Mouse (Mus musculus) common myeloid progenitor, adult 5-6 weeks (primary cell): ENCODE measurements around the gene Gm45337. TPM values are rescaled to one million over a fixed set of nuclear protein-coding genes. Genes with fewer than 3 reads are reported as not detected.
A peak's percentile ranks its signal among the peaks of the same experiment; 100 is the strongest.

Experiments used
- ATAC-seq: replicated peaks from 2 replicates; pipeline ENCODE4 v1.8.0; 2016; ENCODE audit warnings: low read depth, mild to moderate bottlenecking, moderate TSS enrichment, inconsistent platforms; ENCODE audit not compliant: poor library complexity, severe bottlenecking
- total RNA-seq: library from RNA; stranded (forward); fragments of 200-1000, 187-1606 nt; gene quantifications from 2 replicates; pipeline ENCODE4 v1.2.3, GENCODE M21; 2017

The Gm45337 gene
- total RNA-seq, 1 experiment from 2014 or later, result not detected

DNA sequence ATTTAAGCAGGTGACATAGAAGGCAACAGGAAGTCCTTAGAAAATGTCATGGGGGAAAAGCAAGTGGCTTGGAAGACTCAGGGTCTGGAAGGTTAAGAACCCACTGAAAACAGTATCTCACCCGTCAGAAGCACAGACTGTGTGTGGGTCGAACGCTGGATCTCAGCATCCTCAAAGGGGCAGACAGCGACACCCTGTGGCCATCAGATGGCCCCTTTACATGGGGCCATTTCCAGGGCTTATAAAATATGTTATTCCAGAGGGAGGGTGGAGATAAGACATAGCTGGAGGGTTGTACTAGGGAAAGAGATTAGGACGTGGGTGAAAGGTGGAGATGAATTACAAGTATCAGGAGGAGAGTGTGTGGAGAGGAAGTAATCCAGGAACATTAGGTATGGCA lies 24.8 kb downstream of the Gm45337 start:
- ATAC-seq, result 0 out of 2 replicates have a peak, but pooled peaks have one; percentile 56

DNA sequence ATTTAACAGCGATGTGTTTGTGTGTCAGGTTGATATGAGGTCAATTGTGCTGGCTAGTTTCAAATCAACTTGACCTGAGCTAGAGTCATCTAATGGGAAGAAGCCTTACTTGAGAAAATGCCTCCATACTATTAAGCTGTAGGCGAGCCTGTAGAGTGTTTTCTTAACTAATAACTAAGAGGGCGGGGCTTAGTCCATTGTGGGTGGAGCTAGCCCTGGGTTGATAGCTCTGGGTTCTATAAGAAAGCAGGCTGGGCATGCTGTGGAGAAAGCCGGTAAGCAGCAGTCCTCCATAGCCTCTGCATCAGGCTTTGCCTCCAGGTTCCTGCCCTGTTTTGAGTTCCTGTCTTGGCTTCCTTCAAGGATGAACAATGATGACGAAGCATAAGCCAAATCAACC lies 39.7 kb downstream of the Gm45337 start:
- ATAC-seq, result no peak

DNA sequence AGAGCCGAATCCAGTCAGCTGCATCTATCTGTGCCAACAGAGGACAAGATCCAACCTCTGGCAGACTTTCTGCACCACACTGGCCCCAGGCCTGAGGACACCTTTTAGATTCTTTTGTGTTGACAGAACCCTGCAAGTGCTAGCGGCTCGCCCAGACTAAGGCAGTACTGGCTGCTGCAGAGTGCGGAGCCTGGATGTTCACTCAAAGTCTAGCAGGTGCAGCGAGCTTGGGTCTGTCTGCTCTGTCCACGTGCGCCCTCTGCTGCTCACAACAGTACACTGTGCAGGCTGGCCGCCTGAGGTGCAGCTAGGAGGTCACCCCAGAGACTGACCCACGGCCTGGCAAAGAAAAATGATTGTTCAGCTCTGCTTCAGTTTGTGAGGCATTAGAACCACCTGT lies 46.6 kb downstream of the Gm45337 start:
- ATAC-seq, result peak; percentile 86

- ATAC-seq, result no peak
These were observed 47.7 kb downstream of the Gm45337 start for GRCm38 (mm10) chr7:142096701-142097100.

DNA sequence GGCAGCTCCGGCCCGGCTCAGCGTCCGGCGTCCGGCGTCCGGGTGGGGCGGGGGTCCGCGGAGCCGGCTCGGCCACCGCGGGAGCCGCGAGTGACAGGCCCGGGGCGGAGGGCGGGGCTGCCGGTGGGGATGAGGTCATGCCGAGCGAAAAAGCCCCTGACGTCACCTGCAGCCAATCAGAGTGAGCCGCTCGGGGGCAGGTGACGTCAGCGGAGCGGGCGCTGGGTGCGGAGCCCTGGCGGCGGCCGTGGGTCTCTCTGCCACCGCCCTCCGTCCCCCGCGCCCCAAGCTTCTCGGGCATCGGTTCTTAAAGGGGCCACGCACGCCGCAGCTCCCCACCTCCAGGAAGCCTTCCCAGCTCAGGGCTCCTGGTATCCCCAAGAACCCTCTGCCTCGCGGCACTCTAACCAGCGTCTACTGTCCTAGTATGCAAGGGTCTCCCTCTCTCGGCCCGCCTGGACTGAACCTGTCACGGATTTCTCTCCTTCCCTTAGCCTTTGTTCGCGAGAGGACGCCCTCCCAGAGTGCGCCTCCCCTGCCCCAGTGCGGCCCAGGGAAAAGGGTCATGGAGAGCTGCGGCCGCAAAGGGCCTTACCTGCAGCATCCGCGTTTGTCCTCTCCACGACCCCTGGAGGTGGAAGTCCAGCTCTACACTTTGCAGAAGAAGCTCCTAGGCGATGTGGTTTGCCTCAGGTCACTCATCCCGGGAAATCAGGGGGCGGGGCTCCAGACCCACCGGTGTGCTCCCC lies 49.0 kb downstream of the Gm45337 start, which contains the start of gene Dusp8:
Dusp8 (minus strand) TSS at position 661 of the 749 bp plus-strand sequence.
- ATAC-seq, result peak; percentile 71

DNA sequence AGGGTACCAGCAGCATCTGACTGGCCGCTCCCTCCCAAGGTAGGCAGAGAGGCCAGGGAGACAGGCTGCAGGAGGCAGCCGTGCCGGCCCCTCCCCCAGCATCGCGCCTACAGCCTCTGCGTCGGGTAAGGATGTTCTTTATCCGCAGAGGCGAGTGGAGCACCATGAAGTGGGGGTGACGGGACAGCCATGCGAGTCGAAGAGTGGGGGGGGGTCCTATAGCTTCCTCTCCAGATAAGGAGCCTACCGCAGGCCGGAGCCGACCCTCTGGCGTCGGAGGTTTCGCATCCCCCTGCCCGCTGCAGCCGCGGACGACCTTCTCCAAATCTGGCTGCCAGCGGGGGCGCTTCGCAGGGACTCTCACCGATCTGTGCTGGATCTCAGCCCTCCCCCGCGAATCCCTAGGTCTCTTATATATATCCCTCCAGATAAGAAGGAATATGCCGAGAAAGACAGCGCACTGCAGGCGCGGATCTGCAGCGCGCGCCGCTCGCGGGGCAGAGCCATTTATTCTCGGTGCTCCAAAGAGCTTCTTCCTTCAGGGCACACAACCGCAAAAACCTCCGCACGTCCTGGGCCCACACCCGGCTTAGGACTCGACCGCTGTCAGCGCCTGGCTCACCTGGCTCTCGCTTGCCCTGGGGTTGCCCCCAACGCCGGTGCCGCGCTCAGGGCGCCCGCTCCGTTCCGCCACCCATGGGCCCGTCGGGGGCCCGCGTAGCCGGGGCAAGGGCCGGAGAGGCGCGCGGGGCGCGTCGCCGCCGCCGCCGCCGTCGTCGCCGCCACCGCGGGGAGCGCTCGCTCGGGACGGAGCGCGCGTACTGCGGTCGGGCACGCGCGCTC lies 49.9 kb downstream of the Gm45337 start:
- no peak for ATAC-seq

- ATAC-seq, result no peak
These were observed 50.6 kb downstream of the Gm45337 start for GRCm38 (mm10) chr7:142093696-142094240.

Other genes with a start within 250 kb of the Gm45337 start
- gene Tollip, start 226.1 kb downstream of the Gm45337 start, total RNA-seq, result 27.1 and 30.4 TPM in 2 replicates
- gene Brsk2, start 194.9 kb downstream of the Gm45337 start, total RNA-seq, result not detected in 2 replicates
- 41.2 and 45.7 TPM in 2 replicates for gene Mob2, start 83.5 kb downstream of the Gm45337 start, total RNA-seq
- gene Dusp8, start 48.8 kb downstream of the Gm45337 start, total RNA-seq, result under 0.01 TPM in 1 of 2 replicates, not detected in the other
- gene Gm45618, start 23.9 kb downstream of the Gm45337 start, total RNA-seq, result not detected in 2 replicates
- not detected in 2 replicates for gene Gm39115, start 8.6 kb downstream of the Gm45337 start, total RNA-seq
- not detected in 2 replicates for gene Gm29735, start 12.5 kb upstream of the Gm45337 start, total RNA-seq
- not detected in 2 replicates for gene Gm4553, start 21.1 kb upstream of the Gm45337 start, total RNA-seq
- gene Krtap5-2, start 31.4 kb upstream of the Gm45337 start, total RNA-seq, result not detected in 2 replicates
- not detected in 2 replicates for gene Gm10153, start 45.8 kb upstream of the Gm45337 start, total RNA-seq
- gene Krtap5-3, start 56.8 kb upstream of the Gm45337 start, total RNA-seq, result not detected in 2 replicates
- not detected in 2 replicates for gene Gm7579, start 67.3 kb upstream of the Gm45337 start, total RNA-seq
- gene Krtap5-5, start 85.4 kb upstream of the Gm45337 start, total RNA-seq, result not detected in 2 replicates
- gene Gm40460, start 96.5 kb upstream of the Gm45337 start, total RNA-seq, result not detected in 2 replicates
- gene Gm2431, start 113.7 kb upstream of the Gm45337 start, total RNA-seq, result not detected in 2 replicates
- not detected in 2 replicates for gene Gm4559, start 129.8 kb upstream of the Gm45337 start, total RNA-seq
- gene Krtap5-1, start 152.5 kb upstream of the Gm45337 start, total RNA-seq, result not detected in 2 replicates
- not detected in 2 replicates for gene Krtap5-4, start 158.9 kb upstream of the Gm45337 start, total RNA-seq
- not detected in 2 replicates for gene Ifitm10, start 229.1 kb upstream of the Gm45337 start, total RNA-seq
- 12.4 and 58.4 TPM in 2 replicates for gene Gm49369, start 238.1 kb upstream of the Gm45337 start, total RNA-seq
- gene Ctsd, start 243.4 kb upstream of the Gm45337 start, total RNA-seq, result 114 and 134 TPM in 2 replicates